ENCODE assay signal across 24 mouse cellular contexts in the genomic region with DNA sequence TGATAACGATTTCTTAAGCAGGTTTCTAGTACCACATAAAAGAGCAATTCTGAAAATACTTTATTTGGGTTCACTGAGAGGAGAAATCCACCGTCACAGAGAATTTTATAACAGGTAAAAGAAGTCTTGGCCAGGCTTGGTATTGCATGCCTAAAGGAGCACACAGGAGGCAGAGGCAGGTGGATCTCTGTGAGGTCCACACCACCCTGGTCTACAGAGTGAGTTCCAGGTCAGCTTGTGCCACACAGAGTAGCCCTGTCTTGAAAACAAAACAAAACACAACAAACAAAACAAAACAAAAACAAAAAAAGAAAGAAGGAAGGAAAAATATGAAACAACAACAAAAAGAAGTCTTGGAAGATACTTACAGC. TPM values are rescaled to one million over a fixed set of nuclear protein-coding genes. Genes with fewer than 3 reads are reported as not detected.
"Had no signal": no experiment of that assay in that cellular context is flagged by ENCODE, and none has a peak within 500 bp of the region (broad histone marks: within the 10 kb centered on the region; RNA-seq: fewer than 3 reads in every experiment).

No protein-coding gene starts in this region.

- H3K9ac ChIP-seq: heart, embryonic 12.5 days; hindbrain, embryonic 12.5 days; hindbrain, embryonic 14.5 days; limb, embryonic 12.5 days; liver, embryonic 13.5 days had no signal

- H3K27ac ChIP-seq: heart, embryonic 10.5 days; hindbrain, embryonic 10.5 days; hindbrain, embryonic 12.5 days; hindbrain, embryonic 14.5 days; layer of hippocampus, adult 2 months; left cerebral cortex, adult 2 months; limb, embryonic 10.5 days; limb, embryonic 12.5 days; liver, embryonic 13.5 days had no signal

- H3K4me3 ChIP-seq: heart, embryonic 10.5 days; heart, embryonic 12.5 days; hindbrain, embryonic 10.5 days; hindbrain, embryonic 12.5 days; layer of hippocampus, adult 2 months; left cerebral cortex, adult 2 months; limb, embryonic 10.5 days; limb, embryonic 12.5 days; liver, embryonic 13.5 days had no signal

- H3K4me2 ChIP-seq: heart, embryonic 12.5 days; hindbrain, embryonic 12.5 days; hindbrain, embryonic 14.5 days; limb, embryonic 12.5 days; liver, embryonic 11.5 days; liver, embryonic 13.5 days had no signal

- H3K4me1 ChIP-seq: heart, embryonic 10.5 days; heart, embryonic 12.5 days; hindbrain, embryonic 10.5 days; hindbrain, embryonic 12.5 days; limb, embryonic 10.5 days; limb, embryonic 12.5 days; liver, embryonic 13.5 days had no signal

- H3K36me3 ChIP-seq: heart, embryonic 10.5 days; heart, embryonic 12.5 days; hindbrain, embryonic 10.5 days; hindbrain, embryonic 12.5 days; limb, embryonic 10.5 days; limb, embryonic 12.5 days; liver, embryonic 13.5 days had no signal

- H3K27me3 ChIP-seq: heart, embryonic 12.5 days; hindbrain, embryonic 12.5 days; liver, embryonic 13.5 days had no signal

- DNase-seq: gastrocnemius, postnatal 14 days; heart, adult 18-20 months; heart, postnatal 10 days; heart, postnatal 4 days; kidney, adult 18-20 months; kidney, adult 8-10 months; kidney, postnatal 10 days; kidney, postnatal 25 days; kidney, postnatal 4 days; liver; liver, embryonic 13.5 days had no signal

- ATAC-seq: hindbrain, embryonic 16.5 days; inflammation-experienced regulatory T-cells, adult 6 months had no signal

- H3K9me3 ChIP-seq: heart, embryonic 10.5 days; heart, embryonic 12.5 days; hindbrain, embryonic 10.5 days; hindbrain, embryonic 12.5 days; limb, embryonic 10.5 days; limb, embryonic 12.5 days; liver, embryonic 13.5 days had no signal

RNA-seq across cellular contexts. Expression of gene Ankrd42, which starts 51.3 kb away (rescaled TPM):
- total RNA-seq: granulocyte monocyte progenitor cell, adult 5-6 weeks had no signal
- polyA plus RNA-seq: inflammation-experienced regulatory T-cells, adult 6 months had no signal

RNA-seq across cellular contexts. Expression of gene Rab30, which starts 53.1 kb away (rescaled TPM):
- total RNA-seq: granulocyte monocyte progenitor cell, adult 5-6 weeks had no signal
